9 mouse cellular contexts compared by ENCODE assay signal in genomic region chr10:115312732-115313131, GRCm38 (mm10). TPM values are rescaled to one million over a fixed set of nuclear protein-coding genes. Genes with fewer than 3 reads are reported as not detected.
DNase-seq lines count a peak whose midpoint lies in the region; ATAC-seq lines count a peak whose summit lies in the region.
"Had no signal": no experiment of that assay in that cellular context is flagged by ENCODE, and none has a peak within 500 bp of the region (broad histone marks: within the 10 kb centered on the region; RNA-seq: fewer than 3 reads in every experiment).

No protein-coding gene starts in this region.

- peaks cover 12% of the 10 kb centered on the region for H3K4me1 ChIP-seq in neural tube, embryonic 11.5 days (ENCODE audit: control insufficient read depth, insufficient read depth, low read length)
- H3K4me1 ChIP-seq in kidney, embryonic 16.5 days (ENCODE audit: insufficient read depth, low read length), result peaks cover 51% of the 10 kb centered on the region

- DNase-seq in adrenal gland, postnatal 14 days, result peak; percentile 64
- DNase-seq in adrenal gland, adult 18-20 months (ENCODE audit: low spot score in 2 of 2), result no peak
- DNase-seq in neural tube, embryonic 11.5 days (ENCODE audit: low spot score), result peak; percentile 21
- no peak for DNase-seq in neural tube, embryonic 10.5 days (ENCODE audit: extremely low spot score, low spot score)
- peak; percentile 51 for DNase-seq in yolk sac, embryonic 10.5 days (ENCODE audit: low spot score)
- no peak for DNase-seq in left cerebral cortex, adult 9 months (ENCODE audit: low spot score in 2 of 2)
- DNase-seq in right cerebral cortex, postnatal 10 days (ENCODE audit: low spot score in 2 of 2), result no peak
- DNase-seq: right cerebral cortex, postnatal 25 days had no signal

- no peaks in the 10 kb centered on the region for H3K9me3 ChIP-seq in neural tube, embryonic 11.5 days (ENCODE audit: control insufficient read depth, low read length)
- H3K9me3 ChIP-seq in kidney, embryonic 16.5 days (ENCODE audit: low read length), result no peaks in the 10 kb centered on the region

- H3K4me3 ChIP-seq in neural tube, embryonic 11.5 days (ENCODE audit: low read depth, low read length), result no peak overlapping the region
- H3K4me3 ChIP-seq in kidney, embryonic 16.5 days (ENCODE audit: low read length), result peak overlapping the region; percentile 99

- H3K4me2 ChIP-seq in neural tube, embryonic 11.5 days (ENCODE audit: low read depth), result no peak overlapping the region
- peak overlapping the region; percentile 73 for H3K4me2 ChIP-seq in kidney, embryonic 16.5 days (replicated peaks; ENCODE audit: low read depth, low read length)

- no peak overlapping the region for H3K27ac ChIP-seq in neural tube, embryonic 11.5 days (ENCODE audit: low read depth, low read length)
- peak overlapping the region; percentile 90 for H3K27ac ChIP-seq in kidney, embryonic 16.5 days (ENCODE audit: low read length)

- no peaks in the 10 kb centered on the region for H3K36me3 ChIP-seq in neural tube, embryonic 11.5 days (ENCODE audit: control insufficient read depth, insufficient read depth, low read length)
- H3K36me3 ChIP-seq in kidney, embryonic 16.5 days (ENCODE audit: insufficient read depth, low read length), result no peaks in the 10 kb centered on the region

- ATAC-seq in neural tube, embryonic 11.5 days (ENCODE audit: insufficient read depth, low FRiP score, low TSS enrichment), result no peak
- ATAC-seq in kidney, embryonic 16.5 days (ENCODE audit: low FRiP score, low TSS enrichment), result peak; percentile 52

- 66% methylated on average over 3 of the region's 3 CpGs for WGBS in neural tube, embryonic 11.5 days
- 15% methylated on average over 3 of the region's 3 CpGs for WGBS in kidney, embryonic 16.5 days

- H3K9ac ChIP-seq in neural tube, embryonic 11.5 days (ENCODE audit: low read length), result no peak overlapping the region
- H3K9ac ChIP-seq in kidney, embryonic 16.5 days (replicated peaks; ENCODE audit: low read length), result peak overlapping the region; percentile 59

- H3K27me3 ChIP-seq in neural tube, embryonic 11.5 days (ENCODE audit: control insufficient read depth, insufficient read depth, low read length), result no peaks in the 10 kb centered on the region
- no peaks in the 10 kb centered on the region for H3K27me3 ChIP-seq in kidney, embryonic 16.5 days (ENCODE audit: insufficient read depth, low read length)

RNA-seq across cellular contexts. Expression of gene Rab21, which starts 2.7 kb away (rescaled TPM):
- 53.6 and 53.8 TPM in 2 replicates for total RNA-seq in adrenal gland, postnatal 14 days (2021)
- total RNA-seq in adrenal gland, adult 18-20 months (2021), result 10 to 100 TPM; 54.8 to 61.1 TPM
- polyA plus RNA-seq in neural tube, embryonic 11.5 days (2014; fragmentation: Nextera tagmentation; extraction: Ambion mirVana), result 19.2 and 19.8 TPM in 2 replicates
- 4.7 and 4.9 TPM in 2 replicates for polyA plus RNA-seq in kidney, embryonic 16.5 days (2015; fragmentation: Nextera tagmentation; extraction: Ambion mirVana)

RNA-seq across cellular contexts. Expression of gene Tmem19, which starts 49.6 kb away (rescaled TPM):
- 23.0 and 27.5 TPM in 2 replicates for total RNA-seq in adrenal gland, postnatal 14 days (2021)
- total RNA-seq in adrenal gland, adult 18-20 months (2021), result 10 to 100 TPM; 27.2 to 37.8 TPM
- polyA plus RNA-seq in neural tube, embryonic 11.5 days (2014; fragmentation: Nextera tagmentation; extraction: Ambion mirVana), result 36.7 and 39.7 TPM in 2 replicates
- 43.3 and 44.3 TPM in 2 replicates for polyA plus RNA-seq in kidney, embryonic 16.5 days (2015; fragmentation: Nextera tagmentation; extraction: Ambion mirVana)

Comparison
In these comparisons a context has a peak if more than half of its experiments do, and no peak if none do; other contexts are left out.
1. DNase-seq: peak in adrenal gland, postnatal 14 days (single experiment), neural tube, embryonic 11.5 days (single experiment) and yolk sac, embryonic 10.5 days (single experiment); none in adrenal gland, adult 18-20 months (0 of 2), neural tube, embryonic 10.5 days (single experiment), left cerebral cortex, adult 9 months (0 of 2) and right cerebral cortex, postnatal 10 days (0 of 2).